Mouse (Mus musculus) liver, postnatal 0 days (tissue): ENCODE measurements around the gene Col8a1.

Experiments used
- CTCF ChIP-seq: sonication (generic); IDR thresholded peaks from 2 replicates; pipeline ENCODE4 v1.5.1; 2016; ENCODE audit warnings: antibody characterized with exemption, low read depth
- EP300 ChIP-seq: IDR thresholded peaks from 2 replicates; pipeline ENCODE4 v1.6.1; 2016; ENCODE audit warnings: antibody characterized with exemption, low read depth, mild to moderate bottlenecking

DNA sequence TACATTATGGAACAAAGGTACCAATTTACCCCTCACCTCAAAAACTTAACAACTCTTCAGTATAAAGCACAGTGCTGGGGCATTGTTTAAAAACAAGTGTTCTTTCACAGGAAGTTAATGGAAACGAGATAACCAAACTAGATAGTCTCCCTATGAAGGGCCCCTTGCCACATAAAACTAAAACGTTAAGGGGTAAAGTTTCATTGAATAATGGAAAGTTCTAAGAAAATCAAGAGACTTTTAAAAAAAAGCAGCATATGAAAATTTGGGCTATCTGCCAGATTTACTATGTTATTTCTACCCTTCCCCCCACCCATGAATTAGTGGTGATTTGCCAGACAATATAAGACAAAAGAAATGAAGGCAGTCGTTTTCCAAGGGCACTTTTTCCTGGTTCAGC lies 169.3 kb downstream of the Col8a1 start:
- TF ChIP-seq EP300: no peak
- no peak for TF ChIP-seq CTCF
